8 mouse cellular contexts compared by ENCODE assay signal in genomic region chr11:100355151-100355951, GRCm38 (mm10). TPM values are rescaled to one million over a fixed set of nuclear protein-coding genes. Genes with fewer than 3 reads are reported as not detected.
A peak's percentile ranks its signal among the peaks of the same experiment; 100 is the strongest.
DNase-seq lines count a peak whose midpoint lies in the region; ATAC-seq and TF ChIP-seq lines count a peak whose summit lies in the region.

No protein-coding gene starts in this region.

- under 1% methylated on average over 54 of the region's 54 CpGs for WGBS in heart, embryonic 10.5 days
- under 1% methylated on average over 54 of the region's 54 CpGs for WGBS in forebrain, embryonic 13.5 days
- 1% methylated on average over 54 of the region's 54 CpGs for WGBS in kidney, adult 2 months

- H3K9ac ChIP-seq in forebrain, embryonic 13.5 days, result peak overlapping the region; percentile 87

- peak; percentile 60 for ATAC-seq in forebrain, embryonic 13.5 days

- H3K4me2 ChIP-seq in forebrain, embryonic 13.5 days, result peak overlapping the region; percentile 88

- DNase-seq in heart, embryonic 10.5 days (ENCODE audit: low spot score), result no peak
- no peak for DNase-seq in heart, postnatal 14 days
- DNase-seq in kidney, adult 2 months, result peak; percentile 41
- DNase-seq in liver, result peak; percentile 21
- DNase-seq in naive thymus-derived CD4-positive, alpha-beta T cell, adult 2 months (ENCODE audit: low read depth), result peak; percentile 83
- peak; percentile 47 to 69 for DNase-seq in thymus, adult 18-20 months

- H3K27ac ChIP-seq in heart, embryonic 10.5 days, result peak overlapping the region; percentile 59
- H3K27ac ChIP-seq in bone marrow macrophage, adult 2 months (ENCODE audit: insufficient read depth, low read depth, low read length), result no peak overlapping the region
- peak overlapping the region; percentile 48; the same call in 1 of the 2 replicates for H3K27ac ChIP-seq in forebrain, embryonic 13.5 days
- H3K27ac ChIP-seq in kidney, adult 2 months (ENCODE audit: insufficient read depth, low read depth, low read length), result no peak overlapping the region

- intact Hi-C loops in heart, postnatal 14 days (cut with DNase I), result no loop called here

- H3K9me3 ChIP-seq in heart, embryonic 10.5 days, result no peaks in the 10 kb centered on the region
- H3K9me3 ChIP-seq in forebrain, embryonic 13.5 days (replicated peaks), result no peaks in the 10 kb centered on the region

- no peak for TF ChIP-seq POLR2A in bone marrow macrophage, adult 2 months (IDR thresholded peaks at IDR 0.05; ENCODE audit: borderline replicate concordance, low read depth, low read length)
- no peak for TF ChIP-seq POLR2A in kidney, adult 2 months (IDR thresholded peaks at IDR 0.05; ENCODE audit: low read depth, low read length)

- no peak for TF ChIP-seq CTCF in bone marrow macrophage, adult 2 months (IDR thresholded peaks at IDR 0.05; ENCODE audit: low read depth, low read length)
- TF ChIP-seq CTCF in kidney, adult 2 months (conservative IDR thresholded peaks at IDR 0.05; ENCODE audit: insufficient read depth, insufficient read length, low read depth, low read length), result no peak

- H3K4me3 ChIP-seq in heart, embryonic 10.5 days, result peak overlapping the region; percentile 72
- H3K4me3 ChIP-seq in bone marrow macrophage, adult 2 months (ENCODE audit: insufficient read depth, low read length), result peak overlapping the region; percentile 69
- peak overlapping the region; percentile 85 for H3K4me3 ChIP-seq in forebrain, embryonic 13.5 days
- H3K4me3 ChIP-seq in kidney, adult 2 months (ENCODE audit: insufficient read depth, low read depth, low read length), result peak overlapping the region; percentile 77

- H3K4me1 ChIP-seq in heart, embryonic 10.5 days, result peaks cover 31% of the 10 kb centered on the region
- no peaks in the 10 kb centered on the region for H3K4me1 ChIP-seq in bone marrow macrophage, adult 2 months (ENCODE audit: control insufficient read depth, insufficient read depth, low read length)
- H3K4me1 ChIP-seq in forebrain, embryonic 13.5 days, result peaks cover 21% of the 10 kb centered on the region; the same call in 1 of the 2 replicates
- H3K4me1 ChIP-seq in kidney, adult 2 months (ENCODE audit: control insufficient read depth, insufficient read depth, low read length), result no peaks in the 10 kb centered on the region

- H3K27me3 ChIP-seq in heart, embryonic 10.5 days (ENCODE audit: insufficient read depth, poor library complexity, severe bottlenecking), result peaks cover 83% of the 10 kb centered on the region
- peaks cover 13% of the 10 kb centered on the region for H3K27me3 ChIP-seq in forebrain, embryonic 13.5 days
- H3K27me3 ChIP-seq in kidney, adult 2 months (replicated peaks; ENCODE audit: control insufficient read depth, insufficient read depth, low read length), result no peaks in the 10 kb centered on the region

- no peaks in the 10 kb centered on the region for H3K36me3 ChIP-seq in heart, embryonic 10.5 days
- peaks cover 25% of the 10 kb centered on the region for H3K36me3 ChIP-seq in forebrain, embryonic 13.5 days (ENCODE audit: poor library complexity, severe bottlenecking)
- H3K36me3 ChIP-seq in kidney, adult 2 months (ENCODE audit: control insufficient read depth, insufficient read depth, low read length), result no peaks in the 10 kb centered on the region

RNA-seq across cellular contexts. Expression of gene Hap1, which starts 0.6 kb away (rescaled TPM):
- 5.1 and 8.4 TPM in 2 replicates for polyA plus RNA-seq in heart, embryonic 10.5 days (2016; fragmentation: Nextera tagmentation; extraction: Ambion mirVana)
- 1 to 10 TPM; 1.2 to 1.8 TPM for total RNA-seq in heart, postnatal 14 days (2021)
- 0.68 and 1.2 TPM in 2 replicates for polyA plus RNA-seq in bone marrow macrophage, adult 2 months (2012; ENCODE audit: insufficient read depth, insufficient read length, missing spikeins)
- 93.7 and 98.5 TPM in 2 replicates for polyA plus RNA-seq in forebrain, embryonic 13.5 days (2015; fragmentation: Nextera tagmentation; extraction: Ambion mirVana)
- polyA plus RNA-seq in kidney, adult 2 months (2012; rRNA removed), result 3.0 and 3.6 TPM in 2 replicates

RNA-seq across cellular contexts. Expression of gene Gast, which starts 21.1 kb away (rescaled TPM):
- not detected in 2 replicates for polyA plus RNA-seq in heart, embryonic 10.5 days (2016; fragmentation: Nextera tagmentation; extraction: Ambion mirVana)
- total RNA-seq in heart, postnatal 14 days (2021), result not detected
- polyA plus RNA-seq in bone marrow macrophage, adult 2 months (2012; ENCODE audit: insufficient read depth, insufficient read length, missing spikeins), result not detected in 2 replicates
- polyA plus RNA-seq in forebrain, embryonic 13.5 days (2015; fragmentation: Nextera tagmentation; extraction: Ambion mirVana), result 0.56 and 0.89 TPM in 2 replicates
- not detected in 2 replicates for polyA plus RNA-seq in kidney, adult 2 months (2012; rRNA removed)

RNA-seq across cellular contexts. Expression of gene Eif1, which starts 35.7 kb away (rescaled TPM):
- polyA plus RNA-seq in heart, embryonic 10.5 days (2016; fragmentation: Nextera tagmentation; extraction: Ambion mirVana), result 1,444 and 1,503 TPM in 2 replicates
- total RNA-seq in heart, postnatal 14 days (2021), result 1,000 to 10,000 TPM; 1,264 to 1,321 TPM
- 922 and 1,042 TPM in 2 replicates for polyA plus RNA-seq in bone marrow macrophage, adult 2 months (2012; ENCODE audit: insufficient read depth, insufficient read length, missing spikeins)
- 1,595 and 1,677 TPM in 2 replicates for polyA plus RNA-seq in forebrain, embryonic 13.5 days (2015; fragmentation: Nextera tagmentation; extraction: Ambion mirVana)
- polyA plus RNA-seq in kidney, adult 2 months (2012; rRNA removed), result 116 and 173 TPM in 2 replicates

RNA-seq across cellular contexts. Expression of gene Jup, which starts 42.2 kb away (rescaled TPM):
- polyA plus RNA-seq in heart, embryonic 10.5 days (2016; fragmentation: Nextera tagmentation; extraction: Ambion mirVana), result 91.3 and 112 TPM in 2 replicates
- total RNA-seq in heart, postnatal 14 days (2021), result 100 to 1,000 TPM; 232 to 245 TPM
- 7.3 and 15.0 TPM in 2 replicates for polyA plus RNA-seq in bone marrow macrophage, adult 2 months (2012; ENCODE audit: insufficient read depth, insufficient read length, missing spikeins)
- polyA plus RNA-seq in forebrain, embryonic 13.5 days (2015; fragmentation: Nextera tagmentation; extraction: Ambion mirVana), result 37.1 and 42.8 TPM in 2 replicates
- 220 and 229 TPM in 2 replicates for polyA plus RNA-seq in kidney, adult 2 months (2012; rRNA removed)

RNA-seq across cellular contexts. Expression of gene P3h4, which starts 59.3 kb away (rescaled TPM):
- 71.1 and 81.8 TPM in 2 replicates for polyA plus RNA-seq in heart, embryonic 10.5 days (2016; fragmentation: Nextera tagmentation; extraction: Ambion mirVana)
- total RNA-seq in heart, postnatal 14 days (2021), result 10 to 100 TPM; 19.1 to 19.9 TPM
- polyA plus RNA-seq in bone marrow macrophage, adult 2 months (2012; ENCODE audit: insufficient read depth, insufficient read length, missing spikeins), result 0.67 TPM in 1 of 2 replicates, not detected in the other
- polyA plus RNA-seq in forebrain, embryonic 13.5 days (2015; fragmentation: Nextera tagmentation; extraction: Ambion mirVana), result 10.9 and 12.3 TPM in 2 replicates
- polyA plus RNA-seq in kidney, adult 2 months (2012; rRNA removed), result 11.9 and 13.9 TPM in 2 replicates

Comparison
In these comparisons a context has a peak if more than half of its experiments do, and no peak if none do; other contexts are left out.
1. DNase-seq: peak in kidney, adult 2 months (single experiment), liver (single experiment), naive thymus-derived CD4-positive, alpha-beta T cell, adult 2 months (single experiment) and thymus, adult 18-20 months (2 of 2); none in heart, embryonic 10.5 days (single experiment) and heart, postnatal 14 days (0 of 2).
2. H3K27ac ChIP-seq: peak in heart, embryonic 10.5 days (single experiment) and forebrain, embryonic 13.5 days (single experiment); none in bone marrow macrophage, adult 2 months (single experiment) and kidney, adult 2 months (single experiment).
3. RNA of gene Hap1, which starts 0.6 kb away (polyA plus RNA-seq): 93.7 to 98.5 TPM in forebrain, embryonic 13.5 days; 5.1 to 8.4 TPM in heart, embryonic 10.5 days, 3.0 to 3.6 TPM in kidney, adult 2 months and 0.68 to 1.2 TPM in bone marrow macrophage, adult 2 months; every median in the first group is over 10 times any median in the second.
4. Peak in every context shown above with its lines, with median percentiles within 50 percentile points of each other: H3K4me3 ChIP-seq.